Mouse (Mus musculus) intestine, postnatal 0 days (tissue): ENCODE measurements around the gene Maz. TPM values are rescaled to one million over a fixed set of nuclear protein-coding genes. Genes with fewer than 3 reads are reported as not detected.

Experiments used
- ATAC-seq: fragments of 200-750 bp; cut with Nextera tagmentation; 2 replicates; pipeline ENCODE4 v1.8.0; 2017; ENCODE audit warnings: mild to moderate bottlenecking, moderate TSS enrichment, moderate library complexity
- H3K27ac ChIP-seq: fragments of 300-500 bp; sonication (generic); 2 replicates; pipeline ENCODE4 v1.5.1; 2014; ENCODE audit warnings: mild to moderate bottlenecking, low read depth, low read length, moderate library complexity
- H3K27me3 ChIP-seq: fragments of 300-500 bp; sonication (generic); replicated peaks from 2 replicates; pipeline ENCODE4 v1.6.1; 2014; ENCODE audit warnings: low read length, mixed read lengths; ENCODE audit not compliant: control insufficient read depth, insufficient read depth
- H3K36me3 ChIP-seq: fragments of 300-500 bp; sonication (generic); 2 replicates; pipeline ENCODE4 v1.6.1; 2014; ENCODE audit warnings: mild to moderate bottlenecking, moderate library complexity; ENCODE audit not compliant: control insufficient read depth, insufficient read depth
- H3K4me1 ChIP-seq: fragments of 300-500 bp; sonication (generic); replicated peaks from 2 replicates; pipeline ENCODE4 v1.6.1; 2014; ENCODE audit warnings: antibody characterized with exemption, low read length, mixed read lengths; ENCODE audit not compliant: control insufficient read depth, insufficient read depth
- H3K4me2 ChIP-seq: fragments of 300-500 bp; sonication (generic); replicated peaks from 2 replicates; pipeline ENCODE4 v1.6.1; 2014; ENCODE audit warnings: low read depth, mild to moderate bottlenecking, moderate library complexity
- H3K4me3 ChIP-seq: fragments of 300-500 bp; sonication (generic); 2 replicates; pipeline ENCODE4 v1.5.1; 2014; ENCODE audit warnings: low read depth, low read length
- H3K9ac ChIP-seq: fragments of 300-500 bp; sonication (generic); 2 replicates; pipeline ENCODE4 v1.6.1; 2014; ENCODE audit warnings: mild to moderate bottlenecking, low read depth, low read length
- H3K9me3 ChIP-seq: fragments of 300-500 bp; sonication (generic); 2 replicates; pipeline ENCODE4 v1.6.1; 2016; ENCODE audit warnings: mixed run types; ENCODE audit not compliant: control insufficient read depth
- CTCF ChIP-seq: sonication (generic); IDR thresholded peaks from 2 replicates; pipeline ENCODE4 v1.5.1; 2016; ENCODE audit warnings: low read depth, mild to moderate bottlenecking, control low read depth, antibody characterized with exemption, moderate library complexity
- WGBS: fragments of 180-500 bp; shearing (Covaris S2); extraction: QIAGEN DNeasy Blood & Tissue Kit; methylation state at CpG from one replicate; pipeline ENCODE4 v1.1.7; 2014; 5-methylcytosine and 5-hydroxymethylcytosine counted together
- polyA plus RNA-seq: library from polyadenylated mRNA; unstranded; fragments of >200 nt; fragmentation: Nextera tagmentation; extraction: Ambion mirVana; gene quantifications from 2 replicates; pipeline ENCODE4 v1.2.1, GENCODE M21; 2015

Gene Maz
- 32.6 and 33.9 TPM in 2 replicates for polyA plus RNA-seq

GRCm38 (mm10) chr7:127026984-127027726 is at the start of gene Maz:
Maz (minus strand) TSS chr7:127027037.
- peaks cover 45% of the 10 kb centered on the region for H3K36me3 ChIP-seq
- WGBS: under 1% methylated on average over 51 of the region's 63 CpGs
- H3K4me2 ChIP-seq: peak within 1 kb of the TSS; percentile 90
- H3K4me1 ChIP-seq: peaks cover 6% of the 10 kb centered on the region; the same call in 1 of the 2 replicates
- TF ChIP-seq CTCF: no peak
- peak within 1 kb of the TSS; percentile 79 for H3K4me3 ChIP-seq
- ATAC-seq: peak; percentile 85
- no peaks in the 10 kb centered on the region for H3K9me3 ChIP-seq
- peak within 1 kb of the TSS; percentile 78 for H3K9ac ChIP-seq
- H3K27ac ChIP-seq: peak within 1 kb of the TSS; percentile 96
- no peaks in the 10 kb centered on the region for H3K27me3 ChIP-seq

GRCm38 (mm10) chr7:127076188-127076587 is 49.4 kb upstream of the Maz start:
- Histone ChIP-seq H3K36me3 (no peaks in the 10 kb centered on the region), H3K4me1 (no peaks in the 10 kb centered on the region), H3K27ac (no peak overlapping the region), H3K4me3 (no peak overlapping the region), H3K4me2 (no peak overlapping the region), H3K9me3 (no peaks in the 10 kb centered on the region), H3K9ac (no peak overlapping the region), H3K27me3 (peaks cover 10% of the 10 kb centered on the region; the same call in 1 of the 2 replicates)
- ATAC-seq: no peak
- TF ChIP-seq CTCF: no peak
- whole genome bisulfite sequencing: 85% methylated on average over 5 of the region's 5 CpGs

GRCm38 (mm10) chr7:127073221-127073620 is 46.4 kb upstream of the Maz start:
- Histone ChIP-seq H3K4me2 (no peak overlapping the region), H3K36me3 (no peaks in the 10 kb centered on the region), H3K27me3 (peaks cover 10% of the 10 kb centered on the region; the same call in 1 of the 2 replicates), H3K9ac (no peak overlapping the region), H3K4me3 (no peak overlapping the region), H3K4me1 (no peaks in the 10 kb centered on the region), H3K9me3 (no peaks in the 10 kb centered on the region), H3K27ac (no peak overlapping the region)
- TF ChIP-seq CTCF: no peak
- 75% methylated on average over 4 of the region's 4 CpGs for WGBS
- no peak for ATAC-seq

- H3K9me3 ChIP-seq: no peaks in the 10 kb centered on the region
- no peaks in the 10 kb centered on the region for H3K4me1 ChIP-seq
- H3K27me3 ChIP-seq: peaks cover 10% of the 10 kb centered on the region; the same call in 1 of the 2 replicates
- H3K27ac ChIP-seq: no peak overlapping the region
- H3K4me2 ChIP-seq: no peak overlapping the region
- no peak for TF ChIP-seq CTCF
- no peak overlapping the region for H3K4me3 ChIP-seq
- WGBS: 37% methylated on average over 4 of the region's 4 CpGs
- H3K9ac ChIP-seq: no peak overlapping the region
- peak; percentile 89 for ATAC-seq
- H3K36me3 ChIP-seq: no peaks in the 10 kb centered on the region
These were observed 44.1 kb upstream of the Maz start for GRCm38 (mm10) chr7:127070871-127071413.

GRCm38 (mm10) chr7:127066317-127066716 is 39.5 kb upstream of the Maz start:
- no peak overlapping the region for H3K4me3 ChIP-seq
- no peak for TF ChIP-seq CTCF
- H3K4me2 ChIP-seq: no peak overlapping the region
- H3K36me3 ChIP-seq: no peaks in the 10 kb centered on the region
- H3K9me3 ChIP-seq: no peaks in the 10 kb centered on the region
- no peaks in the 10 kb centered on the region for H3K4me1 ChIP-seq
- H3K27ac ChIP-seq: no peak overlapping the region
- 67% methylated on average over 4 of the region's 4 CpGs for WGBS
- H3K27me3 ChIP-seq: no peaks in the 10 kb centered on the region
- no peak for ATAC-seq
- no peak overlapping the region for H3K9ac ChIP-seq

- Histone ChIP-seq H3K9ac (no peak overlapping the region), H3K4me1 (no peaks in the 10 kb centered on the region), H3K27me3 (no peaks in the 10 kb centered on the region), H3K27ac (no peak overlapping the region), H3K4me2 (no peak overlapping the region), H3K4me3 (no peak overlapping the region), H3K9me3 (no peaks in the 10 kb centered on the region), H3K36me3 (no peaks in the 10 kb centered on the region)
- no peak for ATAC-seq
- 84% methylated on average over 6 of the region's 6 CpGs for WGBS
- TF ChIP-seq CTCF: peak; percentile 24; the same call in 1 of the 2 replicates
These were observed 38.7 kb upstream of the Maz start for GRCm38 (mm10) chr7:127065538-127065937.
